Mouse (Mus musculus) ES-E14 (cell line): ENCODE measurements at regions not wholly inside any gene's neighbourhood (a gene's known extent, or its start where the extent isn't known, plus 50 kb on each side); places are given as distances from the start of the nearest gene placed in this dataset.

Experiments
- HCFC1 ChIP-seq: IDR thresholded peaks from 2 replicates; pipeline ENCODE4 v1.6.1; 2012; ENCODE audit warnings: low read length, inconsistent platforms, borderline replicate concordance; ENCODE audit not compliant: insufficient read depth
- ZNF384 ChIP-seq: IDR thresholded peaks from 2 replicates; pipeline ENCODE4 v1.6.1; 2012; ENCODE audit warnings: low read depth, low read length, inconsistent platforms

DNA sequence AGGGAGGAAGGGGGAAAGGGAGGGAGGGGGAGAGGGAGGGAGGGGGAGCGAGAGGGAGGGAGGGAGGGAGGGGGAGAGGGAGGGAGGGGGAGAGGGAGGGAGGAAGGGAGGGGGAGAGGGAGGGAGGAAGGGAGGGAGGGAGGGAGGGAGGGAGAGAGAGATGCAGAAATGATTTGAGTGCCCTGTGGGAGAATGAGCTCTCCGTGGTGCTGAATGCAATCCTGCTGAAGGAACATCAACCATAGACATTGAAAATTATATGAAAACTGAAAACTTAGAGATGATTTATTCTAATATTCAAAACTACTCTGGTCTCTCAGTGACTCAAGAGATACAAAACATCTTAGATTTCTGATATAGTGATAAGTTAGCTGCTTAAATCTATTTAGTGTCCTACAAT is 557.2 kb upstream of the Apob start:
- TF ChIP-seq HCFC1: no peak
- no peak for TF ChIP-seq ZNF384
